Mouse (Mus musculus) layer of hippocampus, adult 8-10 months (tissue): ENCODE data around the gene Tmem207. TPM values are rescaled to one million over a fixed set of nuclear protein-coding genes. Genes with fewer than 3 reads are reported as not detected.

Experiments
- DNase-seq, 2 experiments: peaks; one replicate each; pipeline ENCODE4 v3.0.0; 2022; ENCODE audit warnings: low spot score in 2 of 2
- total RNA-seq, 4 experiments: library from RNA; stranded (reverse); gene quantifications; 2 replicates each; pipeline ENCODE4 v1.2.4; 2022

Gene Tmem207
- total RNA-seq, 4 experiments from 2014 or later, result not detected

- DNase-seq, result no peak
Measured at GRCm38 (mm10) chr16:26456182-26456581, 70.4 kb downstream of the Tmem207 start.

GRCm38 (mm10) chr16:26454163-26454562, 72.4 kb downstream of the Tmem207 start:
- no peak for DNase-seq

Other genes starting within 250 kb of the Tmem207 start
- 1 to 10 TPM; 1.4 to 2.0 (median 1.6) TPM for gene Cldn1, start 154.9 kb downstream of the Tmem207 start, total RNA-seq
- not detected for gene Cldn16, start 63.6 kb downstream of the Tmem207 start, total RNA-seq
- 10 to 100 TPM; 59.4 to 67.3 (median 60.2) TPM for gene Il1rap, start 54.9 kb upstream of the Tmem207 start, total RNA-seq